Mouse (Mus musculus) stomach, postnatal 0 days (tissue): Measurements from ENCODE around the gene Stoml2. TPM values are rescaled to one million over a fixed set of nuclear protein-coding genes. Genes with fewer than 3 reads are reported as not detected.

Experiments
- ATAC-seq: fragments of 200-750 bp; cut with Nextera tagmentation; 2 replicates; pipeline ENCODE4 v1.8.0; 2017; ENCODE audit not compliant: low FRiP score, low TSS enrichment
- DNase-seq: peaks from one replicate; pipeline ENCODE4 v3.0.0-alpha.2; 2016; ENCODE audit warnings: low spot score
- H3K27ac ChIP-seq: fragments of 300-500 bp; sonication (generic); replicated peaks from 2 replicates; pipeline ENCODE4 v1.5.1; 2014; ENCODE audit warnings: mild to moderate bottlenecking, control low read depth
- H3K27me3 ChIP-seq: fragments of 300-500 bp; sonication (generic); 2 replicates; pipeline ENCODE4 v1.6.1; 2014; ENCODE audit warnings: low read length; ENCODE audit not compliant: control insufficient read depth, insufficient read depth
- H3K36me3 ChIP-seq: fragments of 300-500 bp; sonication (generic); 2 replicates; pipeline ENCODE4 v1.6.1; 2014; ENCODE audit warnings: low read length, mixed read lengths; ENCODE audit not compliant: control insufficient read depth, insufficient read depth
- H3K4me1 ChIP-seq: fragments of 300-500 bp; sonication (generic); replicated peaks from 2 replicates; pipeline ENCODE4 v1.6.1; 2014; ENCODE audit warnings: antibody characterized with exemption; ENCODE audit not compliant: control insufficient read depth, insufficient read depth
- H3K4me2 ChIP-seq: fragments of 300-500 bp; sonication (generic); replicated peaks from 2 replicates; pipeline ENCODE4 v1.6.1; 2014; ENCODE audit warnings: low read depth, mild to moderate bottlenecking, control low read depth, moderate library complexity
- H3K4me3 ChIP-seq: fragments of 300-500 bp; sonication (generic); 2 replicates; pipeline ENCODE4 v1.5.1; 2014; ENCODE audit warnings: low read depth, low read length, control low read depth
- H3K9ac ChIP-seq: fragments of 300-500 bp; sonication (generic); 2 replicates; pipeline ENCODE4 v1.6.1; 2014; ENCODE audit warnings: mild to moderate bottlenecking, low read length, control low read depth, mixed read lengths
- H3K9me3 ChIP-seq: fragments of 300-500 bp; sonication (generic); 2 replicates; pipeline ENCODE4 v1.6.1; 2016; ENCODE audit warnings: low read length; ENCODE audit not compliant: control insufficient read depth
- CTCF ChIP-seq: IDR thresholded peaks from 2 replicates; pipeline ENCODE4 v1.5.1; 2016; ENCODE audit warnings: antibody characterized with exemption, low read depth, mild to moderate bottlenecking, moderate library complexity
- EP300 ChIP-seq: optimal IDR thresholded peaks from 2 replicates; pipeline ENCODE3; 2016; ENCODE audit warnings: antibody characterized with exemption
- WGBS: fragments of 180-500 bp; shearing (Covaris S2); extraction: QIAGEN DNeasy Blood & Tissue Kit; methylation state at CpG from one replicate; pipeline ENCODE4 v1.1.7; 2014; 5-methylcytosine and 5-hydroxymethylcytosine counted together
- polyA plus RNA-seq: library from polyadenylated mRNA; unstranded; fragments of >200 nt; fragmentation: Nextera tagmentation; extraction: Ambion mirVana; gene quantifications from 2 replicates; pipeline ENCODE4 v1.2.1, GENCODE M21; 2015

Gene Stoml2
- polyA plus RNA-seq, 1 experiment from 2014 or later: 151 TPM

DNA sequence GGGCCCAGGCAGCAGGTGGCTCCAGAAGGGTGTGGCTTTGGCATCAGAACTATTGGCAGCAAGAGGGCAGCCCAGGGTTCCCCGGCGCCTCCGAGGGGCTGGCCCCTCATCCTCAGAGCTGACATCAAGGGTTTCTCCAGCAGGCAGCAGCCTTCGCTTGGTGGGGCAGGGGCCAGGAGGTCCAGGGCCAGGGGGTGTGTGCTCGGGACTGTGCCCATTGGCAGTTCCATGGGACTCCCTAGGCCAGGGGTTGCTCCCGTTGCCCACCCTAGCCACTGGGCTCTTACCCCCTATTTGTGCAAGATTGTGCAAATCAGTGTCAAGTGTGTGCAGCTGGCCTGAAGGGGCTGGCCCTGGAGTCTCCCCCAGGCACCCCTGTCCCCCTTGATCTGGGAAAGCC, 4.3 kb upstream of the Stoml2 start:
- DNase-seq: no peak
- no peak for ATAC-seq
- Histone ChIP-seq H3K9ac (no peak overlapping the region), H3K27ac (no peak overlapping the region), H3K9me3 (no peaks in the 10 kb centered on the region), H3K4me1 (no peaks in the 10 kb centered on the region), H3K4me2 (no peak overlapping the region), H3K27me3 (no peaks in the 10 kb centered on the region), H3K4me3 (no peak overlapping the region), H3K36me3 (peaks cover 11% of the 10 kb centered on the region)
- no peak for TF ChIP-seq EP300
- TF ChIP-seq CTCF: no peak
- WGBS: 80% methylated on average over 6 of the region's 6 CpGs

DNA sequence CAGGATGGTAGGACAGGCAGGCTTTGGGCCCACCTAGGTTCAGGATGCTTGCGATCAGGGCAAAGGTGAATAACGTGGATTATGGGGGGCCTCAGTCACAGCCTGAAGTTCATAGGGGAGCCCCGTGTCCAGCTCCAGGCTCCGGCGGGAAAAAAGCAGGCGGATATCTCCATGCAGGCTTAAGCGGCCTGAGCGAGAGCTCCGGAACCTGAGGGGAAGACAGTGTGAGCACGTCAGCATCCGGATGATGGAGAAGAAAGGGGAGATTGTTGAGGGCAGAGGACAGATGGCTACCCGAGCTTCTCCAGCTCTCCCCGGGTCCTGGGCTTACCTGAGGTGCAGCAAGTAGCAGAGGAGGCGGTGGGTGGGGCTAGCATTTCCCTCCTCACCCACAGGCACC, 2.0 kb upstream of the Stoml2 start:
- peaks cover 11% of the 10 kb centered on the region for H3K36me3 ChIP-seq
- H3K4me1 ChIP-seq: 0 out of 2 replicates have a peak, but pooled peaks cover 2% of the 10 kb centered on the region
- no peak for DNase-seq
- no peak overlapping the region for H3K9ac ChIP-seq
- no peak overlapping the region for H3K4me3 ChIP-seq
- H3K27me3 ChIP-seq: no peaks in the 10 kb centered on the region
- TF ChIP-seq EP300: no peak
- TF ChIP-seq CTCF: no peak
- no peak for ATAC-seq
- 84% methylated on average over 14 of the region's 14 CpGs for WGBS
- no peak overlapping the region for H3K4me2 ChIP-seq
- no peaks in the 10 kb centered on the region for H3K9me3 ChIP-seq
- no peak overlapping the region for H3K27ac ChIP-seq

DNA sequence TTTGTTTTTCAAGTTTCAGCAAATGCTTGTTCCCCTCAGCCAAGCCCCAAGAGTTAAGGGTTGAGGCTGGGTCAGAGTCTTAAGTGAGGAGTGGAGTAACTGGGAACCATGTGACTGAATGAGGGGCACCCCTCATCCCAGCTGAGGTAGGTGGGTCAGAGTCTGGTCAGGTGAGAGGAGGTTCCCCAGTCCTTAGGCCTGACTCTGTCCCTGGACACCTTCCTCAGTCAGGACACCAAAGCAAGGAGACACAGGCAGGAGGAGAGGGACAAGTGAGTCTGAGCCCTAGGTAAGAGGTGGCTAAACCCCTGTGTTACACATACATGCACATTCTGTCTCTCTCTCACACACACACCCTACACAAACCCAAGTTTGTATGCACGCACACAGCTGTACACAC, 991 bp upstream of the Stoml2 start:
- H3K36me3 ChIP-seq: peaks cover 15% of the 10 kb centered on the region
- WGBS: 100% methylated on average over 1 of the region's 1 CpGs

DNA sequence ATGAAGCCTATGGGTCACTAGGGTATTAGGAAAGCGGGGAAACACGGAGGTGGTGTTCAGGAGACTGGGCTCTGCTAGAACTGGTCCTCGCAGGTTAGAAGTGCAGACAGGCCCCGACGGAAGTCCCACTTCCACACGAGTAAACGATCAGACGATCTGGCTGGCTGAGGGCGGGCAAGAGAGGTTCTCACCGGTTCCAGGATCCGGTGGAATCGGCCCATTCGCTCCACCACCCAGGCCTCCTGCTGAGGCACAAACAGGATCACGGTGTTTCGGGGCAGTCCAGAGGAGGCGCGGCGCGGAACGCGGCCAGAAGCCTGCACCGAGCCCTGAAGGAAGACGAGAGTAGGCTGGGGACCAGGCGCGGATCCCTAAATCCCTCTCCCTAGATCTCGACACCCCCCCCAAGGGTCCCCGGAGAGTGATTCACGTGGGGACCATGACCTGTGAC, 705 bp downstream of the Stoml2 start:
- no peaks in the 10 kb centered on the region for H3K27me3 ChIP-seq
- H3K36me3 ChIP-seq: peaks cover 14% of the 10 kb centered on the region; the same call in 1 of the 2 replicates
- H3K4me1 ChIP-seq: 0 out of 2 replicates have a peak, but pooled peaks cover 2% of the 10 kb centered on the region
- peak overlapping the region; percentile 79 for H3K4me2 ChIP-seq
- TF ChIP-seq CTCF: no peak
- no peak for TF ChIP-seq EP300
- peak overlapping the region; percentile 78 for H3K4me3 ChIP-seq
- DNase-seq: peak; percentile 59
- WGBS: under 1% methylated on average over 18 of the region's 28 CpGs
- no peaks in the 10 kb centered on the region for H3K9me3 ChIP-seq
- peak; percentile 62 for ATAC-seq
- H3K27ac ChIP-seq: peak overlapping the region; percentile 93
- peak overlapping the region; percentile 91 for H3K9ac ChIP-seq

More for the DNA sequence above, 991 bp upstream of the Stoml2 start:
- TF ChIP-seq EP300: no peak
- no peak for TF ChIP-seq CTCF
- Histone ChIP-seq H3K9ac (no peak overlapping the region), H3K4me1 (0 out of 2 replicates have a peak, but pooled peaks cover 2% of the 10 kb centered on the region), H3K27ac (no peak overlapping the region), H3K9me3 (no peaks in the 10 kb centered on the region), H3K27me3 (no peaks in the 10 kb centered on the region), H3K4me3 (no peak overlapping the region), H3K4me2 (no peak overlapping the region)
- ATAC-seq: no peak
- no peak for DNase-seq

DNA sequence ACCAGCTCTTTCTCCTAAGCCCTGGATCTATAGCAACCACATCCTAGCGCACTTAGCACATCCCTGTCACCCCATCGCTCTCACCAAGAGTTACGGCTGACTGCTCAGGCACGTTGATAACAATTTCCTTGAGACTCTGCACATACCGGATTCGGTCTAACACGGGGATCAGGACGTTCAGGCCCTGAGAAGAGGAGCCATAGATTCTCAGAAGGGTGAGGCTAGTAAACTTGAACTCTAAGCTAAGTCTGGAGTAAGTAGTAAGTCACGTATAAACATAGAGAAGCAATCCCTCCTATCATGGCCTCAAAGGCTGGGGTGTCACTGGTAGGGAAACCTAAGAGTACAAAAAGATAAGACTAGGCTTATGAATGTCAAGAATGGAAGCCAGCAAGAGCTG, 1.2 kb downstream of the Stoml2 start:
- TF ChIP-seq CTCF: no peak
- TF ChIP-seq EP300: no peak
- Histone ChIP-seq H3K9ac (peak overlapping the region; percentile 91), H3K9me3 (no peaks in the 10 kb centered on the region), H3K36me3 (peaks cover 12% of the 10 kb centered on the region; the same call in 1 of the 2 replicates), H3K27me3 (no peaks in the 10 kb centered on the region), H3K27ac (peak overlapping the region; percentile 93), H3K4me3 (peak overlapping the region; percentile 78), H3K4me1 (0 out of 2 replicates have a peak, but pooled peaks cover 2% of the 10 kb centered on the region), H3K4me2 (peak overlapping the region; percentile 79)
- WGBS: 67% methylated on average over 9 of the region's 9 CpGs
- ATAC-seq (no peak), DNase-seq (no peak)

DNA sequence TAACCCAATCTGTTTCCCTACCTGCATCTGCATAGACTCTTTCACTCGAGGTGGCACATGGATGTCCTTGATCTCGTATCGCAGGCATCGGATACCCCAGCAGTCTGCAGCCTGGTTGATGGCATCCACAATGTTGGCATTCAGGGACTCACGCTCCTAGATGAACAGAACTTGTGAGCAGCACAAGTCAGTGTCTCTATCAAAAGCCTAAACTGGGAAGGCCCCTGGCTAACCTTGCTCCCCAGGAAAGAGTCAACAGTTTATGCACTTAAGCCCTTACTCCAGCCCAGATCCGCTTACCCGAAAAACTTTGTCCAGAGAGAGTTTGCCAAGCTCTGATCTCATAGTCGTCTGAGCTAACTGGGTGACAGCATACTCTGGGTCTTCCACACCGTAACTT, 1.8 kb downstream of the Stoml2 start:
- Histone ChIP-seq H3K4me2 (no peak overlapping the region), H3K9ac (no peak overlapping the region), H3K36me3 (peaks cover 12% of the 10 kb centered on the region; the same call in 1 of the 2 replicates), H3K4me3 (no peak overlapping the region), H3K4me1 (peaks cover 4% of the 10 kb centered on the region; the same call in 1 of the 2 replicates), H3K9me3 (no peaks in the 10 kb centered on the region), H3K27me3 (no peaks in the 10 kb centered on the region), H3K27ac (no peak overlapping the region)
- WGBS: 89% methylated on average over 9 of the region's 9 CpGs
- ATAC-seq (no peak), DNase-seq (no peak)
- no peak for TF ChIP-seq CTCF
- TF ChIP-seq EP300: no peak
